Mouse (Mus musculus): ENCODE measurements around the gene Tmem171. TPM values are rescaled to one million over a fixed set of nuclear protein-coding genes. Genes with fewer than 3 reads are reported as not detected.

Gene Tmem171
- polyA plus RNA-seq, 1 experiment = not detected

DNA sequence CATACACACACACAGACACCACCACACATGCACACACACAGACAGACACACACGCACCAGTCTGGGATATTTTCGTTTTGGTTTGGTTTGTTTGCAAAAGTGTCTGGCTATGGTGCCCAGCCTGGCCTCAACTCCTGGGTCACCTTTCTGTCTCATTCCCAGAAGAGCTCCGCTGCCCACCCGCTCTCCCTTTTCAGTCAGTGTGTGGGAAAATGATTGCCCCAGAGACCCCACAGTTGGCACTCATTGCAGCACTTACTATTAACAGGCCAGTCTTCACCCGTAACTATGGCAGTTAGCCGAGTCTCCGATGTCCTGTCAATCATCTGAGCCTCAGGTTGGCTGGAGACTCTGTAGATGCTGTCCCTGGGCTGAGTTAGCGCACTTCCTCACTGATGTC, 21.5 kb upstream of the Tmem171 start:
- Histone ChIP-seq H3K4me3 (ENCODE audit: insufficient read depth, low read depth, low read length) (no peak overlapping the region), H3K27ac (ENCODE audit: insufficient read depth, low read depth, low read length) (no peak overlapping the region), H3K4me1 (ENCODE audit: control insufficient read depth, insufficient read depth, low read length) (no peaks in the 10 kb centered on the region)
- no peak for TF ChIP-seq POLR2A (IDR thresholded peaks at IDR 0.05; ENCODE audit: insufficient read depth, low read depth, low read length)
- no peak for TF ChIP-seq CTCF (IDR thresholded peaks at IDR 0.05; ENCODE audit: insufficient read depth, low read depth, low read length)
- 82% methylated on average over 8 of the region's 8 CpGs for WGBS

DNA sequence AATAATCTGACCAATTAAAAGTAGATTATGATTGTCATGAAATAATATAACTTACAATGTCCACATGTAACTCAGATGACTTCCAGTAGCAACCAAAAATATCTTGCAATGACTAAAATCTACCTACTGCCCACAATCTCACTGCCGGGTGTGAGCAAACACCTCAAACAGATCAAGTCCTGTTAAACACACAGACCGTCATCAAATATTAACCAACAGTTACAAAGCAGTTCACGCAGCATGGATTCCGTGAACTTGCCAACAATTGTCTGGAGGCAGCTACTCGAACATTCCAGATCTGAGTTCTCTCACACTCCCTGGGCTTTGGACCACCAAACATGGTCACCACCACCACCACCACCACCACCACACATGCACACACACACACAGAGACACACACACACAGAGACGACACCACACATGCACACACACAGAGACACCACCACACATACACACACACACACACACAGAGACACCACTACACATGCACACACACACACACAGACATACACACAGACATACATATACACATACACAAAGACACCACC, 20.9 kb upstream of the Tmem171 start:
- no peak overlapping the region for H3K4me3 ChIP-seq (ENCODE audit: insufficient read depth, low read depth, low read length)
- TF ChIP-seq POLR2A (IDR thresholded peaks at IDR 0.05; ENCODE audit: insufficient read depth, low read depth, low read length) (no peak), CTCF (IDR thresholded peaks at IDR 0.05; ENCODE audit: insufficient read depth, low read depth, low read length) (no peak)
- H3K4me1 ChIP-seq (ENCODE audit: control insufficient read depth, insufficient read depth, low read length) = no peaks in the 10 kb centered on the region
- no peak overlapping the region for H3K27ac ChIP-seq (ENCODE audit: insufficient read depth, low read depth, low read length)
- WGBS = 93% methylated on average over 6 of the region's 6 CpGs

DNA sequence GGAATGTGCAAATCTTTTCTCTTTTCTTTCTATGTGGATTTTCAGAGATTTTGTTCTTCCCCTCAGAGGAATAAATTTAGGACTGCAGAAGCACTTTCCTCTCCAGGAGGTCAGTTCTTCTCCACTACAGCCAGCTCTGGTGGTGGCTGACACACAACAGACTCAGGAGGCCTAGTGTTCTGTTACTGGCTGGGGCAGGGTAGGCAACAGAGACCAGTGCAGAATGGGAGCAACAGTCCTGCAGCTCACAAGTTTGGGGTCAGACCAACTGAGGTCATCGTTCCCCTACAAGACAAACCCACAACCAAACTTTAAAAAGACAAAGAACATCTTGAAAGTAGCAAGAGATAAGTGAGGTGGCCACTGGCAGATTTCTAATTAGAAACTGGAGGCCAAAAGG, 16.0 kb upstream of the Tmem171 start:
- Histone ChIP-seq H3K27ac (ENCODE audit: insufficient read depth, low read depth, low read length) (no peak overlapping the region), H3K4me1 (ENCODE audit: control insufficient read depth, insufficient read depth, low read length) (no peaks in the 10 kb centered on the region), H3K4me3 (ENCODE audit: insufficient read depth, low read depth, low read length) (no peak overlapping the region)
- 96% methylated on average over 1 of the region's 1 CpGs for WGBS
- TF ChIP-seq POLR2A (IDR thresholded peaks at IDR 0.05; ENCODE audit: insufficient read depth, low read depth, low read length) (no peak), CTCF (IDR thresholded peaks at IDR 0.05; ENCODE audit: insufficient read depth, low read depth, low read length) (no peak)

DNA sequence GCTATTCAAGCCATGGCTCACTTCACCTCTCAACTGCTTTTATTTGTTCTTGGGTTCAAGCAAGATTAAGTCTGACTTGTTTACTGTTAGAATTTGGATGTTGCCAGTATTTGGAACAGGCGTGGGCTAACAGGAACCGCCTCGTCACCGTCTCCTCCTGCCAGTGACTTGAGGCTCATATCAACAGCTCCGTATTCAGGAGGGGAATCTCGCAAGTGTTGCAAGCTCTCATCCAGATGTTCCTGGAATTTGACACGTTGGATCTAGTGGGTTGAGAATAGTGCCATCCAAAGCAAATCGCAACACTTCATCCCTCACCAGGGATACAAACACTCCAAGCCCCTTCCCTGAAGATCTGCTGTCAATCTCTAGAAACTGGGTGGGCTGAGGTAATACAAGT, 15.6 kb upstream of the Tmem171 start:
- 80% methylated on average over 8 of the region's 8 CpGs for WGBS
- TF ChIP-seq POLR2A (IDR thresholded peaks at IDR 0.05; ENCODE audit: insufficient read depth, low read depth, low read length) (no peak), CTCF (IDR thresholded peaks at IDR 0.05; ENCODE audit: insufficient read depth, low read depth, low read length) (no peak)

DNA sequence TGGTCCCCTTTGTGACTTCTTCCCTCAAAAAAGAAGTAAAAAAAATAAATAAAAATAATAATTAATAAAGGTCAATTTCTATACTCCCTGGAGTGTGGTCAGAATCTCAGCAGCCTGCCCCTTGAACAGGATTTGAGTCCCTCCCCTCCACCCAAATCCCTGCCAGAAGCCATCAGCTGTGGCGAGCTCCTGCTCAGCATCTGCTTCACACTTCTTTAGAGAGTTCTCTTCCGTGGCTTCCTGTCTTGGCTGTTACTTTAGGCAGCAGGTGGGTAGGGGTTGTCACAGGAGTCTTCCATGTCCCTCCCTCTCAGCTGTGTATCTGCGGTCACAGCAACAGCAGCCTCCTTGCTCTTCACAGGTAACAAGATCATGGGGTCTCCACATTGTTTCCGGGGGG, 10.9 kb upstream of the Tmem171 start:
- Histone ChIP-seq H3K4me3 (ENCODE audit: insufficient read depth, low read depth, low read length) (no peak overlapping the region), H3K27ac (ENCODE audit: insufficient read depth, low read depth, low read length) (no peak overlapping the region), H3K4me1 (ENCODE audit: control insufficient read depth, insufficient read depth, low read length) (no peaks in the 10 kb centered on the region)
- 81% methylated on average over 4 of the region's 4 CpGs for WGBS
- TF ChIP-seq POLR2A (IDR thresholded peaks at IDR 0.05; ENCODE audit: insufficient read depth, low read depth, low read length) = no peak
- no peak for TF ChIP-seq CTCF (IDR thresholded peaks at IDR 0.05; ENCODE audit: insufficient read depth, low read depth, low read length)

More for the DNA sequence above, 15.6 kb upstream of the Tmem171 start:
- Histone ChIP-seq H3K4me1 (ENCODE audit: control insufficient read depth, insufficient read depth, low read length) (no peaks in the 10 kb centered on the region), H3K27ac (ENCODE audit: insufficient read depth, low read depth, low read length) (no peak overlapping the region), H3K4me3 (ENCODE audit: insufficient read depth, low read depth, low read length) (no peak overlapping the region)

DNA sequence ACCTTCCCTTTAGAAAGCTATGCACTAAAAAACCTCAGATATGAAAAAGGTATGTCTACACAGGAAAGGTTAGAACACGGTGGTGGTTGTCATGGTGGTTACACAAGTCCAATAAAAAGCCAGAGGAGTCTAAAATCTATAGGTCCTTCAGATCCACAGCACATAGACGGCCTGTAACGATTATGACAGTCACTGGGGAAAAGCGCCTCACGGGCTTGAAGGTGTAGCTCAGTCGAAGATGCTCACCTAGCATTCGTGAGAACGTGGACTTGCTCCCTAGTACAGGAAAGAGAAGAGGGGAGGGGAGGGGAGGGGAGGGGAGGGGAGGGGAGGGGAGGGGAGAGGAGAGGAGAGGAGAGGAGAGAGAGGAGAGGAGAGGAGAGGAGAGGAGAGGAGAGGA, 9.2 kb upstream of the Tmem171 start:
- TF ChIP-seq POLR2A (IDR thresholded peaks at IDR 0.05; ENCODE audit: insufficient read depth, low read depth, low read length) (no peak), CTCF (IDR thresholded peaks at IDR 0.05; ENCODE audit: insufficient read depth, low read depth, low read length) (no peak)
- H3K27ac ChIP-seq (ENCODE audit: insufficient read depth, low read depth, low read length) = no peak overlapping the region
- WGBS = 87% methylated on average over 8 of the region's 8 CpGs
- H3K4me3 ChIP-seq (ENCODE audit: insufficient read depth, low read depth, low read length) = no peak overlapping the region
- no peaks in the 10 kb centered on the region for H3K4me1 ChIP-seq (ENCODE audit: control insufficient read depth, insufficient read depth, low read length)

DNA sequence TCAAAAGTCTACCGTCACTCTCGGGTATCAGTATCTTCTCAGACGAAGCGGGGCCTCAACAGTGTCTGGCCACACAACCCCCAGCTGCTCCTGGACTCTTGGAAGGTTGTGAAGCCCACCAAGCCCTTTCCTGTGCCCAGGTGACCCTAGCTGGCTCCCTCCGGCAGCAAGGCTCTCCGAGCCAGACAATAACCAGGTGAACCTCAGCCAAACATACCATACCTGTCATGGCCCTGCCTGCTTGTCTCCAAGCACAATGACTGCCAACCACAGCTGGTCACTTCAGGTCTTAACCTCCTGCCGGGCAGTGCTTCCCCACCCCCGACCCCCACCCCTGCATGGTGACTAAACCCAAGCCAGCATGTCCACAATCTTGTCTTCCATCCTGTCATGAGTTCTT, 7.7 kb upstream of the Tmem171 start:
- no peak overlapping the region for H3K4me3 ChIP-seq (ENCODE audit: insufficient read depth, low read depth, low read length)
- WGBS = 92% methylated on average over 8 of the region's 8 CpGs
- TF ChIP-seq CTCF (IDR thresholded peaks at IDR 0.05; ENCODE audit: insufficient read depth, low read depth, low read length) = no peak
- no peak for TF ChIP-seq POLR2A (IDR thresholded peaks at IDR 0.05; ENCODE audit: insufficient read depth, low read depth, low read length)
- H3K4me1 ChIP-seq (ENCODE audit: control insufficient read depth, insufficient read depth, low read length) = no peaks in the 10 kb centered on the region
- H3K27ac ChIP-seq (ENCODE audit: insufficient read depth, low read depth, low read length) = no peak overlapping the region

DNA sequence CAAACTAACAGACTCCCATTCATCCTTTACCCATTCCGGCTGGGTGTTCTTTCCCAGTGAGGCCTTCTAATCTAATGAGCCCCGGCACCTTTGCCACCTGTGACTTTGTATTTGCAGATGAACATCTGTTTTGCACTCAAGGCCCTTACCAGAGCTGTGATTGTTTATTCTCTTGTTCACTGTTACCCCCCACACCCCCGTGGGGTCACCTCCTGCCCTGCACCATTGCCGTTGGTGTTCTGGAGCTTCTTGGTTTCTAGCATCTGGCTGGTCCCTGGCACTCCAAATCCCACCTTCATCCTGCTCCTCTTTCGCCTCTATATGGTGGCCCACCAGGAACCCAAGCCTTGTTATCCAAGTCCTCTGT, 6.7 kb upstream of the Tmem171 start:
- WGBS = 80% methylated on average over 5 of the region's 5 CpGs
- Histone ChIP-seq H3K4me1 (ENCODE audit: control insufficient read depth, insufficient read depth, low read length) (no peaks in the 10 kb centered on the region), H3K4me3 (ENCODE audit: insufficient read depth, low read depth, low read length) (no peak overlapping the region), H3K27ac (ENCODE audit: insufficient read depth, low read depth, low read length) (no peak overlapping the region)
- TF ChIP-seq CTCF (IDR thresholded peaks at IDR 0.05; ENCODE audit: insufficient read depth, low read depth, low read length) (no peak), POLR2A (IDR thresholded peaks at IDR 0.05; ENCODE audit: insufficient read depth, low read depth, low read length) (no peak)

DNA sequence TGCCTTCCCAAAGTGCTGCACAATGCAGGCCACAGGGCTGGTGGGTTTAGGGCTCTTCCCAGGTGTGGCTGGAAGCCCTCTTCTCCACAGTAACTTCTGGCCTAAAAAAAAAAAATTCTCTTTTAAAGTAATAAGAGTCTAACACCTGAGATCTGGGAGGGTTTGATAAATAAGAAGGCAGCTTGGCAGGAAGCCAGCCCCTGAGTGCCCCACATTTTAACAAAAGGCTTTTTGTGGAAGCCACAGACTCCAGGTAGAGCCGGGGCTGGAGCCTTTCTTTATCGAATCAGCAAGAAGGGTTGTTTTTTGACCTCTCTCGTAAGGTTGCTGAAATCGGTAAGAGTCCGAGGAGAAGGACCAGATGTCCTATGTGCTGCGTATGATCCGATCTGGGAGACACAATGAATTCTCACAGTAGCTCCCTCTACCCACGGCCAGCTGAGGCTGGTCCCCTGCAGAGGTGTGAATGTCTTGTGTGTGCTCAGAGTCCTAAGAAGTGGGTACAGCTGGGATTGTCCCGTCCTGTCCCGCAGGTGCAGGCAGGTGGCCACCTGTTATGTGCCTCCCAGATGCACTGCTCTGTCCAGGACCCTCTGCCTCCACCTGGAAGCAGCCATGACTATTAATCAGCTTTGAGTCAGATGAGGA, 6.2 kb upstream of the Tmem171 start:
- no peak overlapping the region for H3K4me3 ChIP-seq (ENCODE audit: insufficient read depth, low read depth, low read length)
- no peak overlapping the region for H3K27ac ChIP-seq (ENCODE audit: insufficient read depth, low read depth, low read length)
- WGBS = 73% methylated on average over 10 of the region's 10 CpGs
- no peak for TF ChIP-seq POLR2A (IDR thresholded peaks at IDR 0.05; ENCODE audit: insufficient read depth, low read depth, low read length)
- no peak for TF ChIP-seq CTCF (IDR thresholded peaks at IDR 0.05; ENCODE audit: insufficient read depth, low read depth, low read length)
- H3K4me1 ChIP-seq (ENCODE audit: control insufficient read depth, insufficient read depth, low read length) = no peaks in the 10 kb centered on the region
